Mouse (Mus musculus): ENCODE measurements around the gene Npas2.

Gene Npas2

DNA sequence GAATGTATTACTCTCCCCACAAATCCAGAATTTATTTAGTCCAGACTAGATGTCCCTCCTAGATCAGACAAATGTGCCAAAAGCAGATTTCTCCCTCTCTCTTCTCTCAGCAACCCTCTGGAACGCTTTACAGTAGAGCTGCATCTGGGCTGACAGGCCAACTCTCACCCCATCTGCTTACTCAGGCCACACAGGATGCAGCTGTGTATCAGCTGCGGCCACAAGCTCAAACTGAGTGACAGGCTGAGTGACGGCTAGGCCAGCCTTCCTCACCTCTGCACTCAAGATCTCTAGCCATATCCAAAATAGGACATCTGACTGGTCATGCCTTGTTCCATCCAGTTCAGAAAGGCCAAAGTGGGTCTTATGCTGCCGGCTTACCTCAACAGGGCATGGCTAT, 202.8 kb downstream of the Npas2 start:
- POLR2A ChIA-PET, result interaction anchor here in 2 of 4 experiments (0.6 to 1.5 kb wide), 6 partner anchors 10 to 47 kb away, joined by 3 to 7 read pairs (median 3); no protein-coding TSS in a partner anchor
- CTCF ChIA-PET, result interaction anchor here in 1 of 4 experiments (0.7 kb wide), 1 partner anchor 60 kb away, joined by 5 read pairs; no protein-coding TSS in a partner anchor

- ChIA-PET POLR2A (no interaction called here), CTCF (interaction anchor here in 1 of 4 experiments (0.6 kb wide), 1 partner anchor 39 kb away, joined by 3 read pairs; no protein-coding TSS in a partner anchor)
Observed at GRCm38 (mm10) chr1:39398284-39398683, 204.8 kb downstream of the Npas2 start.

- ChIA-PET POLR2A (interaction anchor here in 1 of 4 experiments (0.8 kb wide), 1 partner anchor 22 kb away, joined by 3 read pairs; no protein-coding TSS in a partner anchor), CTCF (interaction anchor here in 3 of 4 experiments (0.6 to 1.2 kb wide), 3 partner anchors 9 to 621 kb away, joined by 3 to 7 read pairs (median 3); no protein-coding TSS in a partner anchor)
Observed at GRCm38 (mm10) chr1:39399228-39399627, 205.7 kb downstream of the Npas2 start.

- ChIA-PET POLR2A (interaction anchor here in 1 of 4 experiments (0.5 to 1.2 kb wide), 4 partner anchors 13 to 85 kb away, joined by 3 to 4 read pairs (median 3); no protein-coding TSS in a partner anchor), CTCF (interaction anchor here in 2 of 4 experiments (1.0 to 1.4 kb wide), 3 partner anchors 10 to 128 kb away, joined by 3 read pairs; no protein-coding TSS in a partner anchor)
Observed at GRCm38 (mm10) chr1:39400173-39400572, 206.6 kb downstream of the Npas2 start.

GRCm38 (mm10) chr1:39407108-39407507, 213.6 kb downstream of the Npas2 start:
- ChIA-PET CTCF (no interaction called here), POLR2A (no interaction called here)

- ChIA-PET CTCF (interaction anchor here in 3 of 4 experiments (0.6 to 1.4 kb wide), 5 partner anchors 10 to 593 kb away, joined by 3 to 5 read pairs (median 3); no protein-coding TSS in a partner anchor), POLR2A (interaction anchor here in 2 of 4 experiments (0.6 to 1.6 kb wide), 5 partner anchors 14 to 547 kb away, joined by 3 to 5 read pairs (median 3); no protein-coding TSS in a partner anchor)
Observed at GRCm38 (mm10) chr1:39408123-39408522, 214.6 kb downstream of the Npas2 start.

- ChIA-PET POLR2A (interaction anchor here in 2 of 4 experiments (0.6 to 1.6 kb wide), 6 partner anchors 14 to 546 kb away, joined by 3 to 5 read pairs (median 3); no protein-coding TSS in a partner anchor), CTCF (interaction anchor here in 3 of 4 experiments (0.6 to 1.4 kb wide), 5 partner anchors 9 to 592 kb away, joined by 3 to 5 read pairs (median 3); no protein-coding TSS in a partner anchor)
Observed at GRCm38 (mm10) chr1:39408668-39409067, 215.1 kb downstream of the Npas2 start.

- CTCF ChIA-PET, result no interaction called here
- POLR2A ChIA-PET, result interaction anchor here in 2 of 4 experiments (1.0 to 1.6 kb wide), 2 partner anchors 16 to 38 kb away, joined by 3 read pairs; no protein-coding TSS in a partner anchor
Observed at GRCm38 (mm10) chr1:39410085-39410821, 216.7 kb downstream of the Npas2 start.

Measured in embryonic stem cell, embryonic (primary cell).